Mouse (Mus musculus): ENCODE measurements around the gene Prg4. TPM values are rescaled to one million over a fixed set of nuclear protein-coding genes. Genes with fewer than 3 reads are reported as not detected.

The Prg4 gene
- polyA plus RNA-seq, 1 experiment from 2014 or later, result 0.65 TPM

GRCm38 (mm10) chr1:150463068-150463467, 2.9 kb downstream of the Prg4 start:
- ATAC-seq (ENCODE audit: low FRiP score), result no peak
- H3K27me3 ChIP-seq, result no peaks in the 10 kb centered on the region
- no peak overlapping the region for H3K4me2 ChIP-seq (replicated peaks)
- 77% methylated on average over 5 of the region's 5 CpGs for WGBS
- no peaks in the 10 kb centered on the region for H3K4me1 ChIP-seq
- H3K9ac ChIP-seq, result no peak overlapping the region
- H3K27ac ChIP-seq, result no peak overlapping the region
- H3K9me3 ChIP-seq (replicated peaks), result no peaks in the 10 kb centered on the region
- no peak overlapping the region for H3K4me3 ChIP-seq
- H3K36me3 ChIP-seq, result no peaks in the 10 kb centered on the region

GRCm38 (mm10) chr1:150460595-150460994, 5.4 kb downstream of the Prg4 start:
- no peak overlapping the region for H3K4me3 ChIP-seq
- no peak overlapping the region for H3K4me2 ChIP-seq (replicated peaks)
- no peak for ATAC-seq (ENCODE audit: low FRiP score)
- H3K27ac ChIP-seq, result no peak overlapping the region
- no peaks in the 10 kb centered on the region for H3K4me1 ChIP-seq
- H3K9ac ChIP-seq, result no peak overlapping the region
- no peaks in the 10 kb centered on the region for H3K9me3 ChIP-seq (replicated peaks)
- H3K36me3 ChIP-seq, result no peaks in the 10 kb centered on the region
- H3K27me3 ChIP-seq, result no peaks in the 10 kb centered on the region
- WGBS, result 82% methylated on average over 7 of the region's 7 CpGs

- H3K9ac ChIP-seq, result no peak overlapping the region
- H3K36me3 ChIP-seq, result no peaks in the 10 kb centered on the region
- H3K4me1 ChIP-seq, result no peaks in the 10 kb centered on the region
- no peak overlapping the region for H3K4me3 ChIP-seq
- no peak overlapping the region for H3K27ac ChIP-seq
- no peak overlapping the region for H3K4me2 ChIP-seq (replicated peaks)
- ATAC-seq (ENCODE audit: low FRiP score), result no peak
- H3K27me3 ChIP-seq, result no peaks in the 10 kb centered on the region
- H3K9me3 ChIP-seq (replicated peaks), result no peaks in the 10 kb centered on the region
- WGBS, result 86% methylated on average over 3 of the region's 3 CpGs
Measured at GRCm38 (mm10) chr1:150459599-150459998, 6.4 kb downstream of the Prg4 start.

- H3K4me1 ChIP-seq, result no peaks in the 10 kb centered on the region
- H3K4me3 ChIP-seq, result no peak overlapping the region
- H3K9me3 ChIP-seq (replicated peaks), result no peaks in the 10 kb centered on the region
- no peak overlapping the region for H3K9ac ChIP-seq
- no peaks in the 10 kb centered on the region for H3K36me3 ChIP-seq
- no peak for ATAC-seq (ENCODE audit: low FRiP score)
- H3K27me3 ChIP-seq, result no peaks in the 10 kb centered on the region
- 90% methylated on average over 5 of the region's 5 CpGs for WGBS
- no peak overlapping the region for H3K4me2 ChIP-seq (replicated peaks)
- no peak overlapping the region for H3K27ac ChIP-seq
Measured at GRCm38 (mm10) chr1:150458977-150459376, 7.0 kb downstream of the Prg4 start.

GRCm38 (mm10) chr1:150441731-150442130, 24.2 kb downstream of the Prg4 start:
- WGBS, result 77% methylated on average over 4 of the region's 4 CpGs
- peaks cover 64% of the 10 kb centered on the region for H3K36me3 ChIP-seq
- H3K4me1 ChIP-seq, result no peaks in the 10 kb centered on the region
- no peak overlapping the region for H3K9ac ChIP-seq
- no peak for ATAC-seq (ENCODE audit: low FRiP score)
- no peak overlapping the region for H3K4me2 ChIP-seq (replicated peaks)
- H3K4me3 ChIP-seq, result no peak overlapping the region
- H3K27me3 ChIP-seq, result no peaks in the 10 kb centered on the region
- no peak overlapping the region for H3K27ac ChIP-seq
- no peaks in the 10 kb centered on the region for H3K9me3 ChIP-seq (replicated peaks)

- no peaks in the 10 kb centered on the region for H3K9me3 ChIP-seq (replicated peaks)
- H3K4me3 ChIP-seq, result no peak overlapping the region
- no peaks in the 10 kb centered on the region for H3K4me1 ChIP-seq
- H3K9ac ChIP-seq, result no peak overlapping the region
- H3K36me3 ChIP-seq, result peaks cover 65% of the 10 kb centered on the region
- WGBS, result 94% methylated on average over 3 of the region's 3 CpGs
- no peak for ATAC-seq (ENCODE audit: low FRiP score)
- H3K27ac ChIP-seq, result no peak overlapping the region
- H3K27me3 ChIP-seq, result no peaks in the 10 kb centered on the region
- H3K4me2 ChIP-seq (replicated peaks), result no peak overlapping the region
Measured at GRCm38 (mm10) chr1:150438641-150439040, 27.3 kb downstream of the Prg4 start.

GRCm38 (mm10) chr1:150426216-150426615, 39.7 kb downstream of the Prg4 start:
- WGBS, result 84% methylated on average over 3 of the region's 3 CpGs
- H3K4me1 ChIP-seq, result no peaks in the 10 kb centered on the region
- H3K4me3 ChIP-seq, result no peak overlapping the region
- no peaks in the 10 kb centered on the region for H3K9me3 ChIP-seq (replicated peaks)
- ATAC-seq (ENCODE audit: low FRiP score), result no peak
- no peaks in the 10 kb centered on the region for H3K27me3 ChIP-seq
- no peak overlapping the region for H3K9ac ChIP-seq
- H3K4me2 ChIP-seq (replicated peaks), result no peak overlapping the region
- peaks cover 77% of the 10 kb centered on the region for H3K36me3 ChIP-seq
- no peak overlapping the region for H3K27ac ChIP-seq

- 89% methylated on average over 9 of the region's 9 CpGs for WGBS
- Histone ChIP-seq H3K9me3 (replicated peaks) (no peaks in the 10 kb centered on the region), H3K4me3 (no peak overlapping the region), H3K4me1 (no peaks in the 10 kb centered on the region), H3K27ac (no peak overlapping the region), H3K36me3 (peaks cover 74% of the 10 kb centered on the region), H3K4me2 (replicated peaks) (no peak overlapping the region), H3K9ac (no peak overlapping the region), H3K27me3 (no peaks in the 10 kb centered on the region)
- no peak for ATAC-seq (ENCODE audit: low FRiP score)
Measured at GRCm38 (mm10) chr1:150425665-150426064, 40.3 kb downstream of the Prg4 start.

- H3K4me3 ChIP-seq, result no peak overlapping the region
- no peaks in the 10 kb centered on the region for H3K4me1 ChIP-seq
- no peak overlapping the region for H3K27ac ChIP-seq
- no peak overlapping the region for H3K9ac ChIP-seq
- no peaks in the 10 kb centered on the region for H3K9me3 ChIP-seq (replicated peaks)
- peaks cover 65% of the 10 kb centered on the region for H3K36me3 ChIP-seq
- 95% methylated on average over 4 of the region's 4 CpGs for WGBS
- ATAC-seq (ENCODE audit: low FRiP score), result no peak
- H3K4me2 ChIP-seq (replicated peaks), result no peak overlapping the region
- no peaks in the 10 kb centered on the region for H3K27me3 ChIP-seq
Measured at GRCm38 (mm10) chr1:150418426-150418825, 47.5 kb downstream of the Prg4 start.

GRCm38 (mm10) chr1:150416006-150416405, 50.0 kb downstream of the Prg4 start:
- Histone ChIP-seq H3K9me3 (replicated peaks) (no peaks in the 10 kb centered on the region), H3K4me1 (no peaks in the 10 kb centered on the region), H3K36me3 (peaks cover 67% of the 10 kb centered on the region), H3K4me3 (no peak overlapping the region), H3K9ac (no peak overlapping the region), H3K4me2 (replicated peaks) (no peak overlapping the region), H3K27ac (no peak overlapping the region), H3K27me3 (no peaks in the 10 kb centered on the region)
- no peak for ATAC-seq (ENCODE audit: low FRiP score)
- 92% methylated on average over 3 of the region's 3 CpGs for WGBS

GRCm38 (mm10) chr1:150409996-150410395, 56.0 kb downstream of the Prg4 start:
- H3K9ac ChIP-seq, result no peak overlapping the region
- no peak overlapping the region for H3K4me3 ChIP-seq
- H3K27ac ChIP-seq, result no peak overlapping the region
- no peaks in the 10 kb centered on the region for H3K4me1 ChIP-seq
- no peak for ATAC-seq (ENCODE audit: low FRiP score)
- WGBS, result 98% methylated on average over 6 of the region's 6 CpGs
- no peaks in the 10 kb centered on the region for H3K9me3 ChIP-seq (replicated peaks)
- H3K36me3 ChIP-seq, result peaks cover 62% of the 10 kb centered on the region
- H3K4me2 ChIP-seq (replicated peaks), result no peak overlapping the region
- no peaks in the 10 kb centered on the region for H3K27me3 ChIP-seq

- Histone ChIP-seq H3K4me2 (replicated peaks) (no peak overlapping the region), H3K9ac (no peak overlapping the region), H3K4me3 (no peak overlapping the region), H3K4me1 (no peaks in the 10 kb centered on the region), H3K27me3 (no peaks in the 10 kb centered on the region), H3K36me3 (peaks cover 62% of the 10 kb centered on the region), H3K9me3 (replicated peaks) (no peaks in the 10 kb centered on the region), H3K27ac (no peak overlapping the region)
- no peak for ATAC-seq (ENCODE audit: low FRiP score)
- 93% methylated on average over 9 of the region's 9 CpGs for WGBS
Measured at GRCm38 (mm10) chr1:150407285-150407684, 58.7 kb downstream of the Prg4 start.

GRCm38 (mm10) chr1:150404555-150404954, 61.4 kb downstream of the Prg4 start:
- H3K9ac ChIP-seq, result no peak overlapping the region
- no peak overlapping the region for H3K4me2 ChIP-seq (replicated peaks)
- no peak overlapping the region for H3K4me3 ChIP-seq
- H3K9me3 ChIP-seq (replicated peaks), result no peaks in the 10 kb centered on the region
- 97% methylated on average over 3 of the region's 3 CpGs for WGBS
- peaks cover 50% of the 10 kb centered on the region for H3K36me3 ChIP-seq
- H3K27me3 ChIP-seq, result no peaks in the 10 kb centered on the region
- ATAC-seq (ENCODE audit: low FRiP score), result no peak
- H3K4me1 ChIP-seq, result no peaks in the 10 kb centered on the region
- H3K27ac ChIP-seq, result no peak overlapping the region

GRCm38 (mm10) chr1:150403914-150404313, 62.1 kb downstream of the Prg4 start:
- H3K4me2 ChIP-seq (replicated peaks), result no peak overlapping the region
- no peak for ATAC-seq (ENCODE audit: low FRiP score)
- no peaks in the 10 kb centered on the region for H3K27me3 ChIP-seq
- peaks cover 50% of the 10 kb centered on the region for H3K36me3 ChIP-seq
- H3K9ac ChIP-seq, result no peak overlapping the region
- 97% methylated on average over 3 of the region's 3 CpGs for WGBS
- H3K27ac ChIP-seq, result no peak overlapping the region
- no peak overlapping the region for H3K4me3 ChIP-seq
- H3K9me3 ChIP-seq (replicated peaks), result no peaks in the 10 kb centered on the region
- H3K4me1 ChIP-seq, result no peaks in the 10 kb centered on the region
